ENCODE assay signal across 8 mouse cellular contexts in genomic region chr3:145576482-145576822, GRCm38 (mm10). TPM values are rescaled to one million over a fixed set of nuclear protein-coding genes. Genes with fewer than 3 reads are reported as not detected.
DNase-seq lines count a peak whose midpoint lies in the region; ATAC-seq lines count a peak whose summit lies in the region.

No protein-coding gene starts in this region.

- H3K9ac ChIP-seq in kidney, embryonic 16.5 days (replicated peaks; ENCODE audit: low read length): peak overlapping the region; percentile 79
- H3K9ac ChIP-seq in embryonic facial prominence, embryonic 13.5 days: peak overlapping the region; percentile 84
- peak overlapping the region; percentile 64 for H3K9ac ChIP-seq in limb, embryonic 11.5 days (ENCODE audit: low read length)
- peak overlapping the region; percentile 80 for H3K9ac ChIP-seq in neural tube, embryonic 13.5 days

- H3K27ac ChIP-seq in kidney, embryonic 16.5 days (ENCODE audit: low read length): peak overlapping the region; percentile 40; the same call in 1 of the 2 replicates
- peak overlapping the region; percentile 60 for H3K27ac ChIP-seq in embryonic facial prominence, embryonic 13.5 days
- H3K27ac ChIP-seq in limb, embryonic 11.5 days (replicated peaks; ENCODE audit: low read depth, low read length): no peak overlapping the region
- H3K27ac ChIP-seq in neural tube, embryonic 13.5 days (replicated peaks): peak overlapping the region; percentile 70

- H3K4me1 ChIP-seq in kidney, embryonic 16.5 days (ENCODE audit: insufficient read depth, low read length): peaks cover 15% of the 10 kb centered on the region
- H3K4me1 ChIP-seq in embryonic facial prominence, embryonic 13.5 days: peaks cover 18% of the 10 kb centered on the region
- H3K4me1 ChIP-seq in limb, embryonic 11.5 days (ENCODE audit: control insufficient read depth, insufficient read depth, low read length): peaks cover 8% of the 10 kb centered on the region; the same call in 1 of the 2 replicates
- H3K4me1 ChIP-seq in neural tube, embryonic 13.5 days (replicated peaks): peaks cover 20% of the 10 kb centered on the region

- no peaks in the 10 kb centered on the region for H3K9me3 ChIP-seq in kidney, embryonic 16.5 days (ENCODE audit: low read length)
- H3K9me3 ChIP-seq in embryonic facial prominence, embryonic 13.5 days: no peaks in the 10 kb centered on the region
- no peaks in the 10 kb centered on the region for H3K9me3 ChIP-seq in limb, embryonic 11.5 days (ENCODE audit: control insufficient read depth, low read length)
- H3K9me3 ChIP-seq in neural tube, embryonic 13.5 days: no peaks in the 10 kb centered on the region

- no peak; the same call in 1 of the 2 replicates for ATAC-seq in kidney, embryonic 16.5 days (ENCODE audit: low FRiP score, low TSS enrichment)
- peak; percentile 39; the same call in 1 of the 2 replicates for ATAC-seq in embryonic facial prominence, embryonic 13.5 days (ENCODE audit: insufficient number of reproducible peaks, insufficient read depth, low FRiP score, low TSS enrichment, low read depth)
- no peak; the same call in 1 of the 2 replicates for ATAC-seq in limb, embryonic 11.5 days (ENCODE audit: insufficient number of reproducible peaks, low FRiP score, low TSS enrichment, low read depth)
- no peak for ATAC-seq in neural tube, embryonic 13.5 days (ENCODE audit: low read depth)

- DNase-seq in kidney, postnatal 4 days: no peak
- no peak for DNase-seq in limb, embryonic 11.5 days (ENCODE audit: low spot score)
- no peak for DNase-seq in kidney, adult 9 months
- DNase-seq in ovary, postnatal 10 days (ENCODE audit: low spot score): no peak
- DNase-seq in gastrocnemius, postnatal 25 days: no peak

- H3K4me3 ChIP-seq in kidney, embryonic 16.5 days (ENCODE audit: low read length): peak overlapping the region; percentile 78
- H3K4me3 ChIP-seq in embryonic facial prominence, embryonic 13.5 days: peak overlapping the region; percentile 89
- peak overlapping the region; percentile 80 for H3K4me3 ChIP-seq in limb, embryonic 11.5 days (ENCODE audit: low read depth, low read length)
- H3K4me3 ChIP-seq in neural tube, embryonic 13.5 days: peak overlapping the region; percentile 70

- peak overlapping the region; percentile 95 for H3K4me2 ChIP-seq in kidney, embryonic 16.5 days (replicated peaks; ENCODE audit: low read depth, low read length)
- H3K4me2 ChIP-seq in embryonic facial prominence, embryonic 13.5 days: peak overlapping the region; percentile 88
- H3K4me2 ChIP-seq in limb, embryonic 11.5 days (ENCODE audit: low read depth, severe bottlenecking): peak overlapping the region; percentile 88
- H3K4me2 ChIP-seq in neural tube, embryonic 13.5 days: peak overlapping the region; percentile 84

- H3K27me3 ChIP-seq in kidney, embryonic 16.5 days (ENCODE audit: insufficient read depth, low read length): no peaks in the 10 kb centered on the region
- H3K27me3 ChIP-seq in embryonic facial prominence, embryonic 13.5 days: no peaks in the 10 kb centered on the region
- H3K27me3 ChIP-seq in limb, embryonic 11.5 days (ENCODE audit: control insufficient read depth, insufficient read depth, low read length): no peaks in the 10 kb centered on the region
- no peaks in the 10 kb centered on the region for H3K27me3 ChIP-seq in neural tube, embryonic 13.5 days

- WGBS in kidney, embryonic 16.5 days: under 1% methylated on average over 11 of the region's 11 CpGs
- under 1% methylated on average over 11 of the region's 11 CpGs for WGBS in embryonic facial prominence, embryonic 13.5 days
- WGBS in limb, embryonic 11.5 days: 0% methylated on average over 11 of the region's 11 CpGs
- WGBS in neural tube, embryonic 13.5 days: 0% methylated on average over 11 of the region's 11 CpGs

- H3K36me3 ChIP-seq in kidney, embryonic 16.5 days (ENCODE audit: insufficient read depth, low read length): peaks cover 20% of the 10 kb centered on the region
- H3K36me3 ChIP-seq in embryonic facial prominence, embryonic 13.5 days: peaks cover 21% of the 10 kb centered on the region
- H3K36me3 ChIP-seq in limb, embryonic 11.5 days (ENCODE audit: control insufficient read depth, insufficient read depth, low read length): peaks cover 5% of the 10 kb centered on the region; the same call in 1 of the 2 replicates
- peaks cover 28% of the 10 kb centered on the region for H3K36me3 ChIP-seq in neural tube, embryonic 13.5 days

RNA-seq across cellular contexts. Expression of gene Znhit6, which starts 0.4 kb away (rescaled TPM):
- polyA plus RNA-seq in kidney, embryonic 16.5 days (2015; fragmentation: Nextera tagmentation; extraction: Ambion mirVana): 34.4 and 37.4 TPM in 2 replicates
- 50.3 and 50.5 TPM in 2 replicates for polyA plus RNA-seq in embryonic facial prominence, embryonic 13.5 days (2015; fragmentation: Nextera tagmentation; extraction: Ambion mirVana)
- 38.3 and 45.3 TPM in 2 replicates for polyA plus RNA-seq in limb, embryonic 11.5 days (2014; fragmentation: Nextera tagmentation; extraction: Ambion mirVana)
- 34.8 and 36.6 TPM in 2 replicates for polyA plus RNA-seq in neural tube, embryonic 13.5 days (2015; fragmentation: Nextera tagmentation; extraction: Ambion mirVana)
- 1 to 10 TPM; 8.2 to 9.7 TPM for total RNA-seq in gastrocnemius, postnatal 25 days (2021)
